Mouse (Mus musculus) limb, embryonic 14.5 days (tissue): Measurements from ENCODE around the gene Sec31a. TPM values are rescaled to one million over a fixed set of nuclear protein-coding genes. Genes with fewer than 3 reads are reported as not detected.

ENCODE experiments used
- ATAC-seq: fragments of 200-750 bp; cut with Nextera tagmentation; 2 replicates; pipeline ENCODE4 v1.8.0; 2017; ENCODE audit warnings: low read depth, moderate number of reproducible peaks, moderate TSS enrichment; ENCODE audit not compliant: low FRiP score
- DNase-seq: peaks from one replicate; pipeline ENCODE4 v3.0.0-alpha.2; 2015; ENCODE audit warnings: low spot score
- H3K27ac ChIP-seq: fragments of 300-500 bp; sonication (generic); replicated peaks from 2 replicates; pipeline ENCODE4 v1.5.1; 2014; ENCODE audit warnings: low read depth, mild to moderate bottlenecking, low read length, moderate library complexity, mixed read lengths
- H3K27me3 ChIP-seq: fragments of 300-500 bp; sonication (generic); 2 replicates; pipeline ENCODE4 v1.6.1; 2014; ENCODE audit warnings: low read length, mixed read lengths; ENCODE audit not compliant: control insufficient read depth, insufficient read depth
- H3K36me3 ChIP-seq: fragments of 300-500 bp; sonication (generic); 2 replicates; pipeline ENCODE4 v1.6.1; 2014; ENCODE audit warnings: mild to moderate bottlenecking, low read length, moderate library complexity, mixed read lengths; ENCODE audit not compliant: control insufficient read depth, insufficient read depth
- H3K4me1 ChIP-seq: fragments of 300-500 bp; sonication (generic); 2 replicates; pipeline ENCODE4 v1.6.1; 2014; ENCODE audit warnings: antibody characterized with exemption, low read length, mixed read lengths; ENCODE audit not compliant: control insufficient read depth, insufficient read depth
- H3K4me2 ChIP-seq: fragments of 300-500 bp; sonication (generic); replicated peaks from 2 replicates; pipeline ENCODE4 v1.6.1; 2014; ENCODE audit warnings: low read depth, mild to moderate bottlenecking, low read length, moderate library complexity; ENCODE audit not compliant: severe bottlenecking
- H3K4me3 ChIP-seq: fragments of 300-500 bp; sonication (generic); replicated peaks from 2 replicates; pipeline ENCODE4 v1.5.1; 2014; ENCODE audit warnings: low read length
- H3K9ac ChIP-seq: fragments of 300-500 bp; sonication (generic); 2 replicates; pipeline ENCODE4 v1.6.1; 2014; ENCODE audit warnings: mild to moderate bottlenecking, low read depth, low read length, moderate library complexity; ENCODE audit not compliant: severe bottlenecking
- H3K9me3 ChIP-seq: fragments of 300-500 bp; sonication (generic); 2 replicates; pipeline ENCODE4 v1.6.1; 2016; ENCODE audit warnings: low read length; ENCODE audit not compliant: control insufficient read depth
- POLR2A ChIP-seq: fragments of 200-500 bp; IDR thresholded peaks from 2 replicates; pipeline ENCODE4 v1.8.0; 2012; ENCODE audit warnings: inconsistent platforms, mild to moderate bottlenecking, moderate library complexity, borderline replicate concordance; ENCODE audit not compliant: insufficient read depth, insufficient read length; ENCODE audit errors: extremely low read depth
- WGBS: fragments of 180-500 bp; shearing (Covaris S2); extraction: QIAGEN DNeasy Blood & Tissue Kit; methylation state at CpG from one replicate; pipeline ENCODE4 v1.1.7; 2014; 5-methylcytosine and 5-hydroxymethylcytosine counted together
- polyA plus RNA-seq, 2 experiments: library from polyadenylated mRNA; depleted of rRNA in 1 of 2; stranded (reverse) in 1 of 2; unstranded in 1 of 2; fragments of >200 nt; fragmentation: Nextera tagmentation in 1 of 2; extraction: Ambion mirVana in 1 of 2; gene quantifications; 2 replicates each; pipeline versions ENCODE4 v1.2.1 to v1.2.3; 2012 to 2014

Gene Sec31a
- 320 and 450 TPM in 2 replicates for polyA plus RNA-seq (2012; rRNA removed)
- 262 and 268 TPM in 2 replicates for polyA plus RNA-seq (2014; fragmentation: Nextera tagmentation; extraction: Ambion mirVana)

DNA sequence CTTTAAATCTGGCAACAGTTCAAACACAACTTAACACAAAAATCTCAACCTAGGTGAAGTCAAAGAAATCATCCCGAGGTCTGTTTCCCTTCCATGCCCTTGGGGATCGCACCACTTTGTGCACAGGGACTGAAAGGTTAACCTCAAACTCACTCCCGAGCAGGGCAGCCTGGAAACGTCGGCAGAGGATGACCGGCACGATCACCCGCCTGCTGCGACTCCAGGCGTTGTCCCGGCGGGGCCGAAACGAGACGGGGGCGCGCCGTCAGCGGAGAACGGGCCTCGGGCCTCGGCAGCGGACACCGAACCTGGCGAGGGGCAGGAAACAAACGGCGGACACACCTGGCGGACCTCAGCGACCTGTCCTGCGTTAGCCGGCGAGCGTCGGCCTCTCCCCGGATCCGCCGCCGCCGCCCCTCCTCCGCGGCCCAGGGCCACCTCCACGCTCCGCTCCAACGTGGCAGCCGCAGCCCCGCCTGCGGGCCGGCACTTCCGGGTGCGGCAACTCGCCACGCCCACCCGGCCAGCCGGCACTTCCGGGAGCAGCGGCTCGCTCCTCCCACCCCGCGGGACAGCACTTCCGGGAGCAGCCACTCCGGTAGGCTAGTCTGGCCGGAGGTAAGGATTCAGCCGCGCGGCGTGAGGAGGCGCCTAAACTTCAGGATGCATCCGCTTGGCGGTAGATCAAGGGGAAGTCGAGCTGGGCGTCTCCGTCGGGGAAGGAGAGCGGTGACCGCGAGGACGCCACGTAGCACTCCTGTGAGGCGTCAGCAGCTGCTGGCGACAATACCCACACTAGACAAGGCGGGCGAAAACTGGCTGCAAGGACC, at the start of gene Sec31a:
Gene Sec31a (minus strand): TSS at position 474 of the 830 bp plus-strand sequence.
- Histone ChIP-seq H3K4me3 (peak within 1 kb of the TSS; percentile 92), H3K4me1 (peaks cover 23% of the 10 kb centered on the region), H3K27me3 (no peaks in the 10 kb centered on the region), H3K9ac (peak within 1 kb of the TSS; percentile 86), H3K27ac (peak within 1 kb of the TSS; percentile 90), H3K36me3 (peaks cover 35% of the 10 kb centered on the region), H3K9me3 (no peaks in the 10 kb centered on the region), H3K4me2 (peak within 1 kb of the TSS; percentile 63)
- DNase-seq = peak; percentile 97
- TF ChIP-seq POLR2A = peak; percentile 85; the same call in 1 of the 2 replicates
- peak; percentile 96 for ATAC-seq
- 2% methylated on average over 61 of the region's 82 CpGs for WGBS

- 86% methylated on average over 2 of the region's 2 CpGs for WGBS
- no peak for TF ChIP-seq POLR2A
- Histone ChIP-seq H3K27ac (no peak overlapping the region), H3K4me3 (no peak overlapping the region), H3K9ac (no peak overlapping the region), H3K4me1 (no peaks in the 10 kb centered on the region), H3K27me3 (no peaks in the 10 kb centered on the region), H3K36me3 (peaks cover 27% of the 10 kb centered on the region), H3K4me2 (no peak overlapping the region), H3K9me3 (no peaks in the 10 kb centered on the region)
- ATAC-seq = no peak
- DNase-seq = no peak
Measured at GRCm38 (mm10) chr5:100462374-100462773, 46.3 kb upstream of the Sec31a start.

DNA sequence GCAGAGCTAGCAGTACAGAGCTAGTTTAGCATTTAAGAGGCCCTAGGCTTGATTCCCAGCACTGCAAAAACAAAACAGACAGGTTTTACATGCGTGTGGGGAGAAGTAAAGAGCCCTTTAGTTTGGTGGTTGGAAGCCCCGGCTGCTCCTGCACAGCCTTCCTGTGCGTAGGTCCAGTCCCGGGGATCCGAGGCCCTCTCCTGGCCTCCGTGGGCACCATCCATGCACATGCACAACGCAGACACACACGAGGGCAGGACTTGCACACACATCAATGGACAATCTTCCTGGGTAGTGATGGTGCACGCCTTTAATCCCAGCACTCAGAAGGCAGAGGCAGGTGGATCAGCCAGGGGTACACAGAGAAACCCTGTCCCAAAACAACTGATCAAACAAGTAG, 45.5 kb upstream of the Sec31a start:
- no peak overlapping the region for H3K4me2 ChIP-seq
- peaks cover 28% of the 10 kb centered on the region for H3K36me3 ChIP-seq
- no peak overlapping the region for H3K4me3 ChIP-seq
- TF ChIP-seq POLR2A = no peak
- DNase-seq (no peak), ATAC-seq (no peak)
- no peaks in the 10 kb centered on the region for H3K27me3 ChIP-seq
- WGBS = 86% methylated on average over 9 of the region's 9 CpGs
- no peak overlapping the region for H3K9ac ChIP-seq
- no peaks in the 10 kb centered on the region for H3K4me1 ChIP-seq
- no peak overlapping the region for H3K27ac ChIP-seq
- H3K9me3 ChIP-seq = no peaks in the 10 kb centered on the region

GRCm38 (mm10) chr5:100459468-100459867, 43.4 kb upstream of the Sec31a start:
- no peaks in the 10 kb centered on the region for H3K9me3 ChIP-seq
- 96% methylated on average over 5 of the region's 5 CpGs for WGBS
- no peak overlapping the region for H3K4me2 ChIP-seq
- no peak for TF ChIP-seq POLR2A
- ATAC-seq (no peak), DNase-seq (no peak)
- H3K36me3 ChIP-seq = peaks cover 32% of the 10 kb centered on the region
- H3K27ac ChIP-seq = no peak overlapping the region
- no peak overlapping the region for H3K4me3 ChIP-seq
- H3K4me1 ChIP-seq = no peaks in the 10 kb centered on the region
- no peak overlapping the region for H3K9ac ChIP-seq
- H3K27me3 ChIP-seq = no peaks in the 10 kb centered on the region

- H3K36me3 ChIP-seq = peaks cover 62% of the 10 kb centered on the region
- no peak overlapping the region for H3K9ac ChIP-seq
- no peaks in the 10 kb centered on the region for H3K9me3 ChIP-seq
- 79% methylated on average over 2 of the region's 2 CpGs for whole genome bisulfite sequencing
- H3K4me2 ChIP-seq = no peak overlapping the region
- DNase-seq (no peak), ATAC-seq (no peak)
- H3K27ac ChIP-seq = no peak overlapping the region
- H3K4me1 ChIP-seq = no peaks in the 10 kb centered on the region
- TF ChIP-seq POLR2A = no peak
- no peak overlapping the region for H3K4me3 ChIP-seq
- H3K27me3 ChIP-seq = no peaks in the 10 kb centered on the region
Measured at GRCm38 (mm10) chr5:100451871-100452270, 35.8 kb upstream of the Sec31a start.
